Comparison of ENCODE assay signal across 27 mouse cellular contexts in the genomic region with DNA sequence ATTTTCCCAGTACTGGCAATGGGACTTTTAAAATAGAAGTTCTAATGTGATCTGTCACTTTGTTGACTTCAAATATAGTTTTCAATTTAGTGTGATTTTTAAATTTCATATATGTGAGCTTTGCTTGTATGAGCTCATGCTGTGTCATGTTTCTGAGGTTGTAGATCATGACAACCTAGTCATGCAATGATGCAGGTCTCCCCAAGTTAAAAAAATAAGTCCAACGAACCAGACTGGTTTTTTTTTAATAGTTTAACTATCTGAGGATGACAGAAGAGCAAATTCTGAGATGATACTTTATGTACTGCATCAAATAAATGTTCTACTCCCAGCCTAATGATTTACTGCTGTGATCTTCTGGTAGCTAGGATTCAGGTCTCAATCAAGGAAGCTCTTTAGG. TPM values are rescaled to one million over a fixed set of nuclear protein-coding genes. Genes with fewer than 3 reads are reported as not detected.
DNase-seq lines count a peak whose midpoint lies in the region; ATAC-seq and TF ChIP-seq lines count a peak whose summit lies in the region.
"Had no signal": no experiment of that assay in that cellular context is flagged by ENCODE, and none has a peak within 500 bp of the region (broad histone marks: within the 10 kb centered on the region; RNA-seq: fewer than 3 reads in every experiment).

No protein-coding gene starts in this region.

- no peak for TF ChIP-seq EP300 in liver, embryonic 14.5 days (IDR thresholded peaks at IDR 0.05; ENCODE audit: low read depth)

- H3K9ac ChIP-seq in liver, embryonic 12.5 days = 0 out of 2 replicates have a peak overlapping the region, but pooled peaks have one; percentile 7
- H3K9ac ChIP-seq in liver, embryonic 11.5 days (ENCODE audit: low read depth, low read length) = no peak overlapping the region
- no peak overlapping the region for H3K9ac ChIP-seq in lung, embryonic 15.5 days
- H3K9ac ChIP-seq in liver, embryonic 14.5 days (replicated peaks) = no peak overlapping the region
- H3K9ac ChIP-seq: embryonic facial prominence, embryonic 12.5 days; embryonic facial prominence, embryonic 15.5 days; forebrain, embryonic 12.5 days; forebrain, embryonic 15.5 days; heart, embryonic 13.5 days; hindbrain, embryonic 13.5 days had no signal

- no peak for ATAC-seq in liver, embryonic 12.5 days
- no peak for ATAC-seq in liver, embryonic 11.5 days (replicated peaks; ENCODE audit: low FRiP score)
- ATAC-seq in lung, embryonic 15.5 days (ENCODE audit: borderline replicate concordance, extremely low read depth, low FRiP score, low TSS enrichment) = no peak
- ATAC-seq in erythroblast, adult 5-6 weeks (replicated peaks; ENCODE audit: low FRiP score, poor library complexity, severe bottlenecking) = peak; percentile 67
- ATAC-seq in liver, embryonic 14.5 days (ENCODE audit: insufficient read depth) = no peak
- ATAC-seq: CD4-positive, CD25-positive, alpha-beta regulatory T cell, adult 4 months had no signal

- peak overlapping the region; percentile 78 for H3K27ac ChIP-seq in liver, embryonic 12.5 days
- no peak overlapping the region for H3K27ac ChIP-seq in liver, embryonic 11.5 days (ENCODE audit: low read depth, low read length)
- H3K27ac ChIP-seq in lung, embryonic 15.5 days = peak overlapping the region; percentile 46; the same call in 1 of the 2 replicates
- peak overlapping the region; percentile 55; the same call in 1 of the 2 replicates for H3K27ac ChIP-seq in liver, embryonic 14.5 days
- H3K27ac ChIP-seq: embryonic facial prominence, embryonic 15.5 days; forebrain, embryonic 15.5 days; heart, adult 2 months; heart, embryonic 10.5 days; heart, embryonic 13.5 days had no signal

- H3K36me3 ChIP-seq in liver, embryonic 12.5 days = no peaks in the 10 kb centered on the region
- no peaks in the 10 kb centered on the region for H3K36me3 ChIP-seq in liver, embryonic 11.5 days (ENCODE audit: control insufficient read depth, insufficient read depth, low read length)
- no peaks in the 10 kb centered on the region for H3K36me3 ChIP-seq in lung, embryonic 15.5 days
- no peaks in the 10 kb centered on the region for H3K36me3 ChIP-seq in liver, embryonic 14.5 days (replicated peaks; ENCODE audit: control insufficient read depth, insufficient read depth, low read depth)
- H3K36me3 ChIP-seq: embryonic facial prominence, embryonic 12.5 days; embryonic facial prominence, embryonic 15.5 days; forebrain, embryonic 12.5 days; forebrain, embryonic 15.5 days; heart, embryonic 10.5 days; heart, embryonic 13.5 days; hindbrain, embryonic 13.5 days had no signal

- TF ChIP-seq CTCF in liver, embryonic 14.5 days (IDR thresholded peaks at IDR 0.05; ENCODE audit: low read depth) = no peak

- no peaks in the 10 kb centered on the region for H3K27me3 ChIP-seq in liver, embryonic 12.5 days (replicated peaks)
- H3K27me3 ChIP-seq in liver, embryonic 11.5 days (replicated peaks; ENCODE audit: control insufficient read depth, insufficient read depth, low read length) = no peaks in the 10 kb centered on the region
- H3K27me3 ChIP-seq in lung, embryonic 15.5 days = no peaks in the 10 kb centered on the region
- H3K27me3 ChIP-seq in liver, embryonic 14.5 days (ENCODE audit: control insufficient read depth, insufficient read depth, low read length) = no peaks in the 10 kb centered on the region
- H3K27me3 ChIP-seq: embryonic facial prominence, embryonic 12.5 days; embryonic facial prominence, embryonic 15.5 days; forebrain, embryonic 12.5 days; forebrain, embryonic 15.5 days; heart, embryonic 13.5 days; hindbrain, embryonic 13.5 days had no signal

- H3K9me3 ChIP-seq in liver, embryonic 12.5 days (replicated peaks) = no peaks in the 10 kb centered on the region
- H3K9me3 ChIP-seq in liver, embryonic 11.5 days (ENCODE audit: control insufficient read depth, low read length) = no peaks in the 10 kb centered on the region
- no peaks in the 10 kb centered on the region for H3K9me3 ChIP-seq in lung, embryonic 15.5 days
- no peaks in the 10 kb centered on the region for H3K9me3 ChIP-seq in liver, embryonic 14.5 days (ENCODE audit: control insufficient read depth, low read length)
- H3K9me3 ChIP-seq: embryonic facial prominence, embryonic 12.5 days; embryonic facial prominence, embryonic 15.5 days; forebrain, embryonic 12.5 days; forebrain, embryonic 15.5 days; heart, embryonic 10.5 days; heart, embryonic 13.5 days; hindbrain, embryonic 13.5 days had no signal

- no peak overlapping the region for H3K4me2 ChIP-seq in liver, embryonic 12.5 days
- no peak overlapping the region for H3K4me2 ChIP-seq in liver, embryonic 11.5 days
- H3K4me2 ChIP-seq in lung, embryonic 15.5 days = no peak overlapping the region
- H3K4me2 ChIP-seq in liver, embryonic 14.5 days (ENCODE audit: low read depth) = no peak overlapping the region
- H3K4me2 ChIP-seq: embryonic facial prominence, embryonic 12.5 days; embryonic facial prominence, embryonic 15.5 days; forebrain, embryonic 12.5 days; forebrain, embryonic 15.5 days; heart, embryonic 13.5 days; hindbrain, embryonic 13.5 days had no signal

- H3K4me3 ChIP-seq in liver, embryonic 12.5 days = no peak overlapping the region
- no peak overlapping the region for H3K4me3 ChIP-seq in liver, embryonic 11.5 days (ENCODE audit: low read depth, low read length)
- H3K4me3 ChIP-seq in lung, embryonic 15.5 days = no peak overlapping the region
- H3K4me3 ChIP-seq in liver, embryonic 14.5 days (ENCODE audit: insufficient read depth in 1 of 2, low read depth in 2 of 2, low read length in 2 of 2) = no peak overlapping the region
- H3K4me3 ChIP-seq: embryonic facial prominence, embryonic 12.5 days; embryonic facial prominence, embryonic 15.5 days; erythroblast, embryonic 14.5 days; forebrain, embryonic 12.5 days; forebrain, embryonic 15.5 days; heart, adult 2 months; heart, embryonic 10.5 days; heart, embryonic 13.5 days; hindbrain, embryonic 13.5 days had no signal

- WGBS in liver, embryonic 12.5 days (ENCODE audit: insufficient replicate concordance) = 50% methylated on average over 1 of the region's 1 CpGs
- WGBS in liver, embryonic 11.5 days = 67% methylated on average over 1 of the region's 1 CpGs
- WGBS in lung, embryonic 15.5 days = 30% methylated on average over 1 of the region's 1 CpGs
- 61% methylated on average over 1 of the region's 1 CpGs for WGBS in liver, embryonic 14.5 days (ENCODE audit: insufficient replicate concordance)

- peaks cover 48% of the 10 kb centered on the region for H3K4me1 ChIP-seq in liver, embryonic 12.5 days
- H3K4me1 ChIP-seq in liver, embryonic 11.5 days (replicated peaks; ENCODE audit: control insufficient read depth, insufficient read depth, low read length) = peaks cover 12% of the 10 kb centered on the region
- H3K4me1 ChIP-seq in lung, embryonic 15.5 days = peaks cover 12% of the 10 kb centered on the region; the same call in 1 of the 2 replicates
- H3K4me1 ChIP-seq in liver, embryonic 14.5 days (replicated peaks; ENCODE audit: control insufficient read depth in 2 of 2, insufficient read depth in 2 of 2, low read length in 1 of 2) = peaks cover 24 to 29% of the 10 kb centered on the region in 2 experiments

- DNase-seq in liver, embryonic 11.5 days (ENCODE audit: low spot score) = no peak
- no peak for DNase-seq in lung, adult 18-20 months
- DNase-seq in liver, embryonic 14.5 days (ENCODE audit: low read depth in 3 of 3, low spot score in 3 of 3) = no peak
- DNase-seq in urinary bladder, postnatal 36 days (ENCODE audit: low spot score in 2 of 2) = no peak
- DNase-seq in gastrocnemius, postnatal 25 days = no peak
- DNase-seq: adrenal gland, adult 2 months; adrenal gland, postnatal 14 days; cerebellum, adult 11 months; cerebellum, adult 2 months; cerebellum, adult 9-11 months; cerebellum, postnatal 25 days; gastrocnemius, postnatal 36 days; heart, adult 2 months; heart, postnatal 14 days; heart, postnatal 4 days had no signal

RNA-seq across cellular contexts. Expression of a gene that starts 12.8 kb away (rescaled TPM):
- 88.3 and 96.9 TPM in 2 replicates for polyA plus RNA-seq in liver, embryonic 12.5 days (2016; fragmentation: Nextera tagmentation; extraction: Ambion mirVana)
- polyA plus RNA-seq in liver, embryonic 11.5 days (2014; fragmentation: Nextera tagmentation; extraction: Ambion mirVana) = 27.9 and 31.1 TPM in 2 replicates
- polyA plus RNA-seq in lung, embryonic 15.5 days (2015; fragmentation: Nextera tagmentation; extraction: Ambion mirVana) = 16.6 and 18.9 TPM in 2 replicates
- total RNA-seq in erythroblast, adult 5-6 weeks (2015; ENCODE audit: low replicate concordance) = 401 and 415 TPM in 2 replicates
- total RNA-seq in erythroblast, adult 5-6 weeks (2017; ENCODE audit: low replicate concordance) = 648 and 695 TPM in 2 replicates
- polyA plus RNA-seq in liver, embryonic 14.5 days (2012; rRNA removed) = 70.1 and 90.4 TPM in 2 replicates
- polyA plus RNA-seq in liver, embryonic 14.5 days (2014; fragmentation: Nextera tagmentation; extraction: Ambion mirVana) = 49.8 and 56.8 TPM in 2 replicates
- 10 to 100 TPM; 32.5 to 36.8 TPM for total RNA-seq in gastrocnemius, postnatal 25 days (2021)
